Mouse (Mus musculus): Measurements from ENCODE around the gene Abca9. TPM values are rescaled to one million over a fixed set of nuclear protein-coding genes. Genes with fewer than 3 reads are reported as not detected.

Gene Abca9
- total RNA-seq (2021), result 11.1 and 12.4 TPM in 2 replicates
- long read RNA-seq, experiment 1, partial matches to known transcripts, result 2 of 3 reads
- long read RNA-seq, experiment 1, other reads (novel, unspliced or antisense), result 1 of 3 reads
- long read RNA-seq, experiment 2, partial matches to known transcripts, result 2 of 3 reads
- long read RNA-seq, experiment 2, other reads (novel, unspliced or antisense), result 1 of 3 reads

DNA sequence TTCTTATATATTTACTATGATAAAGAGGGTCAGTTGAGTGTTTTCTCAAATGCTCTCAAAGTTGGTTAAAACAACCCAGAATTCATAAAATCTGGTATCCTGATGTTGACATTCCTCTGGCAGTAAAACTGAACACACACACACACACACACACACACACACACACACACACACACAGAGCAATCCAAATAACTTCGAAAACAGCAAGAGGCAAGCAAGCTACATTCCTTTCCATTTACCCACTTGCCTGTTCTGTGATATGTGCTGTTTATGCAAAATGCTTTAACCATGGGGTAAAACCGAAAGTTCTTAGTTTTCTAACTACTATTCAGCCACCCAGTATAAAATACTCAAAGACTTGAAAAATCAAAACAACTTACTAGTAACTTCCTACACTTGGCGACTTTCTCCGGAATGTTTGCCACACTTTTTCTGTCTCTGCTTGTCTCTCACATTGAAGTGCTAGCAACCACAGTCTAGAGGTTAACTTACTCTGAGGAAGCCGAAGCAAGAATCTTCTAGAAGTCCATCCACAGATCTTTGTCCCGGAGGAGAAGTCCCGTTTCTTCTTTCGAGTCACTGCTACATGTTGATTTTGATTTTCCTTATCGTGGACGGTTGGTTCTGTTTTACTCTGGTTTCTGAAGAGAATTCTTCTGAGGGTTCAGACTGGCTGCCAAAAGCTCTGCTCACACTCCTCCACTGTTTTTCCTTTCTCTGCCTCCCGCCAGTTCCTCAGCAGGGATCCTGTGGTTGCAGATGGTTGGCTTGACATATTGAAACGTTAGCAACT is at the start of gene Abca9:
Gene Abca9 (minus strand): TSS at position 738 of the 793 bp plus-strand sequence.
- no peak for DNase-seq

DNA sequence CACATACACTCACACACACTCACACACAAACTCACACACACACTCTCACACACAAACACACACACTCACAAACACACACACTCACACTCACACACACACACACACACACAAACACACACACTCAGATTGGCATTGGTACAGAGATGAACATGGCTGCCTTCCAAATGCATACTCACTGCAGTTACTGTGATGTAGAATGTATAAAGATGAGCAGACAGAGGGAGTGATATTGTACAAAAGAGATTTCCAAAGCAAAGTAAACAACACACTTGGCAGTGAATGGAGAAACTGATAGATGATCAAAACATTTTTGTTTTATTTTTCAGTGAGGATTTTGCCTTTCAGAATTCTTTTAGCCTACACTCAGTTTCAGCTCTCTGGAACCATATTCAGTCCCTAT is 49.1 kb upstream of the Abca9 start:
- DNase-seq, result no peak

DNA sequence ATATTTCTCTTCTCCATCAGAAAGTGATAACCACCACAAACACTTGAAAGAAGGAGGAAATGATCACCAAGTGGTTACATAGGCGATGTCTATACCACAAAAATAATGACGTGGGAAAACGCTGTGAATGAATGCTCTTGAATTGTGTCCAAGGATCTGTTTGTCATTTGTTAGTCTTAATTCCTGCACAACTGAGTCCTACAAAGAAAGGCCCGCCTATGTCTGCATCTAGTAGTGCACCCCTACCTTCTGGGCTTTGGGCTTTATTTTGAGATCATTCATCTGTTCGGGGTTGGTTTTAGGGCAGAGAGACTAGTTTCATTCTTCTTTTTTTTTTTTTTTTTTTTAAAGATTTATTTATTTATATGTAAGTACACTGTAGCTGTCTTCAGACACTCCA is 35.9 kb upstream of the Abca9 start:
- DNase-seq, result no peak

DNA sequence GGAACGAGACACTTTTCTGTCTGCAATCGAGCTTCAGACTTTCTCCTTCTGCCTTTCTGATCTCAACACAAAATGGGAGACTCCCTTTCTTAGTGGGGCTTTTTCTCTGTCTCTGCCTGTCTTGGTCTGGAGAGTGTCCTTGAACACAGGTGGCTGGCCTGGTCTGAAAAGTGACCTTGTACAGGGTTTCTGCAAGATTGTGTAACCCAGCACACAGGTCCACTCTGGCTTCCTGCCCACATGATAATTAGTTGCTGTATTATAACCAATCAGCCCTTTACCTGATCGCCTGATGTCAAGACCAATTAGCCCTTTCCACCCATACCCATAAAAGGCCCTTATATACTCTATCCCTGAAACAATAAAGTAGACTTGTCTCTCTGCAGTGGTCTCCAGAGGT is 30.9 kb upstream of the Abca9 start:
- DNase-seq, result no peak

DNA sequence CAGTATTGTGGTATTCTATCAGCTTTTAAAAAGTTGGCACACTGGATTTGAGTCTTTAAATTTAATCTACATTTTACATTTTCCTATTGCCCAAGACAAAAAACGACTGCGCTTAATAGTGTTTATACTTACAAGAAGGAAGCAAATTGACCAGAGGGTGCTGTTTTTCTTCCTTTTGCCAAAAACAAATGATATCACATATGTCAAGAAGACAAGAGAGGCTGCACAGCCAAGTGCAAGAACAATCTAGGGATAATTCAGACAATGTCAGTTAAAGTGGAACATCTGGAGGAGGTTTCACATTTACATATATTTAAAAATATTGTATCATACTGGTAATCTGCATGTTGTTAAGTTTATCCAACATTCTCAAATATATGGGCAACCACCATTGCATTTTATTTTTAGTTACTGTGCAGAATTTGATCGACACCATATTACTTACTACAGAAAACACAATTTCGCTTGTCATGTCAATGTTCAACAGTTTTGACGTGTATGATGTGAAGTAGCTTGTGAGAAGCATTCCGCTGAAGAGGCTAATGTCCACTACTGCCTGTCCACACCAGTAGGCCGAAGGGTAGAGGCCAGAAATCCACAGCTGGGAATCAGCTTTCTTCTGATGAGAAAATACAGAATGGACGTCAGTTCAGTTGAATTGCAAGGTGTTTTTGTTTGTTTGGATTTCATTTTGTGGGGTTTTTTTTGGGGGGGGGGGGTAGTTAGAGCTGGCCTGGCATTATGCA is 28.7 kb upstream of the Abca9 start:
- DNase-seq, result no peak

DNA sequence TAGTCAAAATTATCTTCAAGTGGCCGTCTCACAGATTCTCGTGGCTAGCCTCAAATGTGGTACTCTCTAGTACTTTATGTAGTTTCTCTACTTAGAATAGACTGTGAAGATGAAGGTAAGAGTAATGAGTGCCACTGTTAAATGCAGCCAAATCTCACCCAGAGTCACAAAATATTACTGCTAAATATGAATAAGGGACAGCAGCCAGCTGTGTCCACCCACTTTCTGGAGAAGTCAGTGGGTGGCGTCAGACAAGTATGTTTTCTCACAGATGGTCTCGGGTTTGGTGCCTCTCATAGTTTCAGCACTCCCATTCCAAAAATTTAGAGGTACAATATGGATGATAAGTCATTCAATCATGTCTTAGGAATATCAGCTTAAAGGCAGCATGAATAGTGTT is 27.3 kb upstream of the Abca9 start:
- no peak for DNase-seq

DNA sequence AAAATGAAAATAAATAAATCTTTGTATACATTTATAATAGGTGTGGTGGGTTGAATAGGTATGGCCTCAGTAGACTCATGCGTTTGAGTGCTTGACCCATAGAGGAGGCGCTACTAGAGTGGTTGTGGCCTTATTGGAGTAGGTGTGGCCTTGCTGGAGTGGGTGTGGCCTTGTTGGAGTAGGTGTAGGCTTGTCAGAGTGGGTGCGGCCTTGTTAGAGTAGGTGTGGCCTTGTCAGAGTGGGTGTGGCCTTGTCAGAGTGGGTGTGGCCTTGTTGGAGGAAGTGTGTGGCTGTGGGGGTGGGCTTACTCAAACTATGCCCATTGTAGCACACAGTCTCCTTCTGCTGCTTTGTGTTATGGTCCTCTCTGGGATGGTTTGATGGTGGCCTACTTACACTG is 3.2 kb upstream of the Abca9 start:
- no peak for DNase-seq

DNA sequence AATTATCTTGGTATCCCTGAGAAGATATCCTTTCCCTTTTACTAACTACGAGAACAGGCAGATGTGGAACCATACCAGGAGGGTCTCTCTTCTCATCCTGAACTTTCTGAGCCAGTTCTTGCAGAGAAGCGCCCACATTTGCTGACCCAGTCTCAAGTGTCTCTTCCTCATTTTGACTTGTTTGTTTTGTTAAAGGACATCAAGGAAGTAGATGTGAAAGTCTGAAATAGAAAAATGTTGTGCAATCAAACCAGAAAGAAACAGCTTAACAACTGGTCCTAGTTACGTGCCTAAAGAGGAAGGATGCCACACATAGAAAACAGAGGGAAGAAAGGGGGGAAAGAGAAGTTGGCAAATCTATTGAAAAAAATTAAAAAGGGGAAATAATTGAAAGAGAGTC is 2.2 kb downstream of the Abca9 start:
- no peak for DNase-seq

DNA sequence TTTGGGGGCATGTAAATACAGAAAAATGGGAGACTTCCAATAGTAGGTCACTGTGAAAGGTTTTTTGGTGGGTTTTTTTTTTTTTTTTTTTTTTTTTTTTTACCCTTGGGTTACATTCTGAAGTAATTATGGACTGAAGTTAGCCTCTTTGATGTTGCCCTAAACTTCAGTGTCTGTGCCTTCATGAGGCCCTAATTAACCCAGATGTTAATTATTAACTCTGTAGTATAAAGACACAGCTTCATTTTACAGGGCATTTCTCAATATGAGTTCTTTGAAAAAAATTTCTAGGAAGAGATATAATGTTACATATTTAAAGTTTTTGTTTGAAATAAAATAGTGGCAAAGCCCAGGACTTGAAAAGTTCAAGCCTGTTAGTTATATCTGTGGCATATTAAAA is 2.6 kb downstream of the Abca9 start:
- no peak for DNase-seq

DNA sequence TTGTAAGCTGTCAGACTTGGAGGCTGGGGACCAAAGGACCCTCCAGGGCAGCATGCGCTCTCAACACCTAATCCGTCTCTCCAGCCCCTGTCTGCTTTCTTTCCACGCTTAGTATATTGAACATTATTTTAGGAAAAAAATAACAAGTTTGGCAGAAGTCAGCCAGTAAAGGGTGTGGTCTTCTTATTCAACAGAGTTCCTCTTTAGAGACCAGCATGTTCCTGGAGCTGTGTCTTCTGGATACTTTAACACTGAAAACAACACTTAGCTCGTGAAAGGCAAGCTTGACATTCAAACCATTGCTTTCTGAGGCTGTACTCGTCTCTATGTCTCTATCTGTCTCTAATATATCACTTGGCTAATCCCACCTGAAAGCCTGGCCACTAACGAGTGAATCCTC is 10.9 kb downstream of the Abca9 start:
- no peak for DNase-seq

DNA sequence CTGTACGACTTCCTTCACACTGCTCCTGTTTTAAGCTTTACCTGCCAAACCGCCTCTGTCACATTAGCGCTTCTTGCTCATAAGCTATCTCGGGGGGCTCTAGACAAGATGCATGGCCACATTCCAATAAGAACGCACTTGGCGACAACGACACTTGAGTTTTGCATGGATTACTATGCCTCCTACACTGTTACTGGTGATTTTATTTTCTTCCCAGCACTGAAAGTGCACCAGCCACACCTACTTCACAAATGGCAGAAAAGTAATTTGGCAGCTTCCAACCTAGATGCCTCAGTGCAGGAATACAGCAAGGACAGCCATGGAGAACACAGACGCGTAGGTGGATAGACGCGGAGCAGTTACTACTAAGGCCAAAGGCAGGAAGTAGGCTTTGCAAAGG is 12.0 kb downstream of the Abca9 start:
- DNase-seq, result no peak

DNA sequence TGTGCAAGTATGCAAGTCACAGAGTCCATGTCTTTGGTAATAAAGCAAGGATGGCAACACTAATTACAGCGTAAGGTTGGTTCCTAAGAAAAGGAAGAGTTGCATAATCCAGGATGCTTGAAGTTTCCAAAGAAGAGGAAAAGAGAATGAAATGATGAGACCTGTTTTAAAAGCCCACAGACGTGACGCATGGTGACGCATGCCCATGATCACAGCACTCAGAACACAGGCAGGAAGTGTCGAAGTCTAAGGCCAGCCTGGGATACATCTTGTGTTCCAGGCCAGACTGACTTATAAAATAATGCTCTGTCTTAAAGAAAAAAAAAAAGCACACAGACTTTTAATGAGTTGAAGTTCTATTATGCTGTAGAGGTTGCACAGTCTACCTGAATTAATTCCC is 20.4 kb downstream of the Abca9 start:
- no peak for DNase-seq

DNA sequence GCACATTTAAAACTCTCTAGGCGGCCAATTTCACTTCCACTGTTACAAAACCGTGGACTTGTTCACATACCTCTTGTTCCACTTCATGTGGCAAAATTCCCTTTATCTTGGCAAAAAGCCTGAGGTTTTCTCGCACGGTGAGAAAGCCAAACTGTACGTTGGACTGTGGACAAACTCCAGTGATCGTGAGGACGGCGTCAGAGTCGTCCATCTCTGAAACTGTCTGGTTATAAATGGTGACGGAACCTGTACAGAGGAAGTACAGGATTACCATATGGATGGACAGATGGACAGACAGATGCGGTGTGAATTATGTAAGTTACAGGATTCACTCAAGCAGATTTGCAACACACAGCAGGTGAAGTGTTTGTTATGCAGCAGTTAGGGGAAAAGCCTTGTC is 22.6 kb downstream of the Abca9 start:
- no peak for DNase-seq

DNA sequence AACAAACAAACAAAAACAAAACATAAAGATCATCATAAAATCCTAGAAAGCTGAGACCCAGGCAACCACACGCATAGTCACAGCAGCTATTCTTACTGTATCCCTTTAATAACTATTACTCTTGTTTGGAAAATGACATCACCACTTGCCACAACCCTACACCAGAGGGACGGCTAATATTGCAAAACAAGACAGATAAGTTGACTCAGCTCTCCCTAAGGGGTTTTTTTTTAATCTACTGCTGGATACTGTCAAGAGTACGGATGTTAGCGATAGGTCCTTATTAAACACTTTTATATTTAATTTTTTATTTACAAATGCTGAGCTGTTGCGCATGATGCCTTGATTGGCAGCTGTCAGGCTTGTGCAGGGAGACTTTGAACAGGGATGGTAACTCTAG is 37.2 kb downstream of the Abca9 start:
- peak; percentile 5 for DNase-seq

DNA sequence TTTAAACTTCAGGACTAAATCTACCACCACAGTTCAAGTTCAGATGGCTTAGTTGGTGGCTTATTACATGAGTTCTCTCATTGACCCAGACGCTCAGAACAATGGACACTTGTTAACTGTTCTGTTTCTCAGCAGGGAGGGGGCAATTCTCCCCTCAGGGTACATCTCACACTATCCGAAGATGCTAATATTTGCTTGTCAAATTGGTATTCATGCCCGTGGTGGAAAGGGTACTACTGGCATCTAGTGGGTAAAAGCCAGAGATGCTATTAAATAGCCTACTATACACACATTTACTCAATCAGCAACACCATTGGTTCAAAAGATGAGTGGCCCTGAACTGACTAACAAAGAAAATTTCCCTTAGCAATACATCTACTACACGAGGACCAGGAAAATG is 56.9 kb downstream of the Abca9 start:
- DNase-seq, result no peak

DNA sequence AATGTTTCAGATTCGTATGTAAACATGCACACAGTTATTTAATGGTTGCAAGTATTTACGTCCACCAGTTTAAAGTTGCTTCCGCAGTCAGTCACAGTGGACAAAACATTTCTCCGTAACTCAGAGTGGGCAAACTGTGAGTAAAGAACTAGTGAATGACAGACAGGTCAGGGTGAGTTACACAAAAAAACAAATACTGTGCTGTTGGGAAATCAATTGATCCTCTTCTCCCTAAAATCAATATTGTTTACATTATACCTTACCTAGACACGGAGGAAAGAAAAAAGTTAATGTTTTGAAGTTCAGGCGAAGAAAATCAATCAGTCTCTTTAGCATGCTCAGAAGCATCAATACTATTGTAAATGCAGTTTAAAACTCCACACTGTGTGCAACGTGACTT is 66.6 kb downstream of the Abca9 start:
- no peak for DNase-seq

DNA sequence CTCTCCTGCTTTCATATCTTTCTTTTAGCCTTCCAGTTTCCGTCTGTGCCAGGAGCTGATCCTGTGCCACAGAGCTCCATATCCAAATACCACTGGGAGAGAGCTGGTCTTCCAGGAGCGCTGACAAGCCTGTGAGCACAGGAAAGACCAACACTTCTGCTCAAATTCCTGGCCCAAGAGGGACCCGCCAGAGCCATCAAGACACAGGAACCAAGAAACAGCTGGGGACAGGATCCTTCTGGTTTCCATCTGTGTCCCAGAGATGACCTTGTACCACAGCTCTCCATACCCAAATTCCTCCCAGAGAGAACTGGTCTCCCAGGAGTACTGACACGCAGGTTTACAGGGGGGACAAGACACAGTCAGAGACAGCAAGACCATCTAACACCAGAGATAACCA is 69.1 kb downstream of the Abca9 start:
- DNase-seq, result no peak

DNA sequence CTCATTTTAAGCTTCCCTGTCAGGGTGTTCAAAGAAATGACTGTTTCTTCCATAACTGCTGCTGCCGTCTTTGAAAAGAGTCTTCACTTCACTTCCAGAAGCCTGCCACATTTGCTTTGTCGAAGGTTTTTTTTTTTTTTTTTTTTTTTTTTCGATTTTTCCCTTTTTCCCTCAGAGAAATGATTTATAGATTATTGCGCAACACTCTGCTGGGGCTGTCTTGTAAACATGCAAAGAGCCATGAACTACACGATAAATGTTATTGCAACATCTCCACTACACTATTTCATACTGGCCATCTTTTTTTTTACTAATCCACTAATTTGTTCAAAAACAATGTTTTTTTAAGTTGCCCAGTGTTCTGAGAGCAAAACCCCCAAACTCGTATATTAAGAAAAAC is 70.5 kb downstream of the Abca9 start:
- no peak for DNase-seq

DNA sequence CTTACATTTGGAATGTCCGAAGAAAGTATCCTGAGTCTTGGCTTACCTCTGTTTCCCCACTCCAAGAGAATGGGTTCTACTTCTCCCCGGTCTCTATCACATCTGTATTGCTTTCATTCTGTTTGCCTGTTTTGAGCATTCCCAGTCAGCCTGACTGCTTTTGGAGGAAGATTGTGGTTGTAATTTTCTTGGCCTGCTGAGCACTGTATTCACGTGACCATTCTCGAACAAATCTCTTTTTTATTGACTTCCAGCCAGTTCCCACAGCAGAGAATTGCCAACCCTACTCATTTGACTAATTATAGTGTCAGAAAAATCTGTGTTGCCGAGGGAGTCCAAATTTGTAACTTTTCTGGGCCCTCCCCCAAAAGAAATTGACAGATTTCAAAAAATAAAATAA is 72.1 kb downstream of the Abca9 start, which contains the start of gene Abca8a:
Gene Abca8a (minus strand): TSS at position 121 of the 400 bp plus-strand sequence.
- peak; percentile 10 for DNase-seq

DNA sequence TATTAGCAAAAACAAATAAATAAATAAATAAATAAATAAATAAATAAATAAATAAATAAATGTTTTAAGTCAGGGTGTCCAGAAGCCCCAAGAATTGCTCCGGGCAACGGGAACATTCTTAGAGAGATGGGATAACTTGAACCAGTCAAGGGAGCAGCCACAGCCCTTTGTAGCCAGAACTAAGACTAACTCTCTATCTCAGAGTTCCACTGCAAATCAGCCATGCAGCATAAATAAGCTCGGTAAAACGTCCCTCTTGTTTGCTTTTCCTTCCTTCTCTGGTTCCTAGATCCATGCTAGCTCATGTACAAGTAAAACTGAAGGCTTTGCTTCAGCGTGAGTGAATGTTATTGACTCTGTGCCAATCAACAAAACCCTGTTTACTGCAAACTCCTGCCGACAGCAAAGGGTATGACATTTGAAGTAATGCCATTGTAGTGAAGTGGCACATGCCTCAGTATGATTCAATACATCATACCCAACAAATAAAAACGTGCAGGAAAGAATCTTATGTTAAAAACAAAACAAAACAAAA is 73.1 kb downstream of the Abca9 start:
- DNase-seq, result no peak

DNA sequence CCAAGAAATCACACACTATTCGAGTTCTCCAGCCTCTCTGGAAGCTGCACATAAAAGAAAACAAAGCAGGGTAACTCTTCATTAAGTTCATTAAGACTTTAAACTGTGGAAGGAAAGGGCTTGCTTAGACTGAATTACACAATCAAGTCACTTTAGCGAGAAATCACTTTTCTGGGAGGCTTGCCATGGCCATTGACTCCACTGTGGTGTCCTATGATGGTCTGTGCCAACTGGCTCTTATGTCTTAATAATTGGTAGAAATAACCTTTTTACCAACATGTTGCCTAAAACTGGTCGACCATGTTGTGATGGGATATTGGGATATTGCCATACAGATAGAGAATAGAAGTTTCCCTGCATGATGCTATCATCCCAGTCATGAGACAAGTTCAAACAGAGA is 73.8 kb downstream of the Abca9 start:
- DNase-seq, result peak; percentile 66

DNA sequence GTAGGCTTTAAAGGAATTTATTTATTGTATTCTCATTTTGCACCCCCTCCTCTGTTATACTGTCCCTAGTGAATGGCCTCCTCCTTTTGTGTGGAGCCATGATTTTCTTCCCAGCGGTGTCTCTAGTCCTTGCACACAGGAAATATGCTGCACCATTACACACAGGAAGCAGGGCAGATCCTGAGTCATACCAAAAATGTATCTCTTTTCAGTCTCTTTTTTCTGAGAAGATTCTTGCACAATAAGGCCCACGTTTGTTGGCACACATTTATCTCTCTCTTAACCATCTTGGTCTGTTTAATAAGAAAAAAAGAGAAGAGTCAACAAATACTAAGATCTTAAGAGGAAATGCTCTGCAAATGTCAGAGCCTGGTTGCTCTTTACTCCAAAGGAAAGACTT is 76.7 kb downstream of the Abca9 start:
- no peak for DNase-seq

DNA sequence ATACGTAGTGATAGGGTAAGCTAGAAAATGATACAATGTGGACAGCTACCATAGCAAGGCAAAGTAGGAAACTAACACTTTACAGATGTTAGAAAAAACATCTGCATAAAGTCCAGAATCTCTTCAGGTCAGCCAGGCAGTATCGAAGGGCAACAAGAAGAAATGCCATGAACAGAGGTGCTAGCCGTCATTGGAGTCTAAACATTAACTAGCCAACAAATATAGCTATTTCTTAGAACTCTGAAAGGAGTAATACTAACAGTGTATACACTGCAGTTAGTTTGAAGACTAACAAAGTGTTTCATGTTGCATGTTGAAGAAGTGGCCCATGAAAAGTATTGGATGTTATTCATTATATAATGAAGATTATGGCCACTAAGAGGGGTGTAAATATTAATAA is 95.8 kb downstream of the Abca9 start:
- DNase-seq, result no peak

Data from adrenal gland, postnatal 14 days (tissue).